Mouse (Mus musculus): ENCODE results near the gene Nfatc2.

- TF ChIP-seq CTCF (IDR thresholded peaks at IDR 0.05 in 2 of 3, conservative IDR thresholded peaks at IDR 0.05 in 1 of 3; ENCODE audit: control insufficient read depth in 1 of 3, insufficient read depth in 1 of 3, low read depth in 2 of 3, low read length in 3 of 3, poor library complexity in 1 of 3, severe bottlenecking in 1 of 3) (no peak), MAX (IDR thresholded peaks at IDR 0.05; ENCODE audit: low read length) (no peak), POLR2A (IDR thresholded peaks at IDR 0.05; ENCODE audit: control insufficient read depth in 1 of 2, insufficient read depth in 1 of 2, low read depth in 1 of 2, low read length in 2 of 2, poor library complexity in 1 of 2) (no peak), TAL1 (IDR thresholded peaks at IDR 0.05; ENCODE audit: low read length) (no peak), EP300 (IDR thresholded peaks at IDR 0.05; ENCODE audit: low read depth in 1 of 2, low read length in 2 of 2) (no peak), TCF12 (IDR thresholded peaks at IDR 0.05; ENCODE audit: low read depth, low read length) (no peak), UBTF (IDR thresholded peaks at IDR 0.05; ENCODE audit: borderline replicate concordance, insufficient read depth, low read depth, low read length) (no peak), MEF2A (IDR thresholded peaks at IDR 0.05; ENCODE audit: extremely low read depth, insufficient replicate concordance, low read depth, low read length, poor library complexity, severe bottlenecking) (no peak), MYC (IDR thresholded peaks at IDR 0.05; ENCODE audit: low read depth, low read length) (no peak)
Observed at GRCm38 (mm10) chr2:168627829-168628770, 26.6 kb upstream of the Nfatc2 start.

Data from MEL (cell line).